ENCODE assay signal across 8 mouse cellular contexts in the genomic region with DNA sequence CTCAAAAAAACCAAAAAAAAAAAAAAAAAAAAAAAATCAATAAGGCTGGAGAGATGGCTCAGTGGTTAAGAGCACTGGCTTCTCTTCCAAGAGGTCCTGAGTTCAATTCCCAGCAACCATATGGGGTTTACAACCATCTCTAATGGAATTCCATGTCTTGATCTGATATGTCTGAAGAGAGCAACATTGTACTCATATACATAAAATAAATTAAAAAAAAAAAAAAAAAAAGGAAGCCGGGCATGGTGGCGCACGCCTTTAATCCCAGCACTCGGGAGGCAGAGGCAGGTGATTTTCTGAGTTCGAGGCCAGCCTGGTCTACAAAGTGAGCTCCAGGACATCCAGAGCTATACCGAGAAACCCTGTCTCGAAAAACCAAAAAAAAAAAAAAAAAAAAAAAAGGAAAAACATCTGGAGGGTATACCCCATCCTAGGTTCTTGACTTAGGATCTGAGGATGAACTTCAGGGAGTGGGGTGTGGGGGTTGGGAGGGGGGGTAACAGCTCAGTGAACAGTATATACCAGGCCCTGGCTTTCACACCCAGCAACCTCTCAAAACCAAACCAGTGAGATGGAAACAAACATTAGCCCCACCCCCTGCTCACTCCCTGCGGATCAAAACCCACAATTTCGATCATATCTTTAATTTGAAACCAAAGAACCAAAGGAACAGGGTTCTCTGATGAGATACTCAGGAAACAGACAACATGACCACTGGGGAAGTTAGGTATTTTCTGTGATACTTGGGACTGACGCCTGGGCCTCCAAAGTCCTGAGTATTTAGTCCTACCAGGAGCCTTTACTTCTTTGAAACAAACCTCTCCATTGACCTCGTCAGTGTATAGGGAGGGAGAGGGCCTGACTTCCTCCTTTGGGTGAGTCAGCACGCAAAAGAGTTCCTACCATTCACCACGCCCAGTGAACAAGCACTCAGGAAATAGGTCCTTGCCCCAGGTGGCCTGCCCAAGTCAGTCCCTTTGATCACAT. TPM values are rescaled to one million over a fixed set of nuclear protein-coding genes. Genes with fewer than 3 reads are reported as not detected.
DNase-seq lines count a peak whose midpoint lies in the region; ATAC-seq and TF ChIP-seq lines count a peak whose summit lies in the region.

No protein-coding gene starts in this region.

- H3K4me1 ChIP-seq in lung, embryonic 16.5 days (replicated peaks; ENCODE audit: control insufficient read depth, insufficient read depth, low read length) = peaks cover 3% of the 10 kb centered on the region; the same call in 1 of the 2 replicates
- no peaks in the 10 kb centered on the region for H3K4me1 ChIP-seq in stomach, postnatal 0 days (replicated peaks; ENCODE audit: control insufficient read depth, insufficient read depth)
- H3K4me1 ChIP-seq in hindbrain, postnatal 0 days (ENCODE audit: insufficient read depth, low read length) = no peaks in the 10 kb centered on the region

- H3K27me3 ChIP-seq in lung, embryonic 16.5 days (ENCODE audit: control insufficient read depth, insufficient read depth, low read depth, low read length) = no peaks in the 10 kb centered on the region
- no peaks in the 10 kb centered on the region for H3K27me3 ChIP-seq in stomach, postnatal 0 days (ENCODE audit: control insufficient read depth, insufficient read depth, low read length)
- H3K27me3 ChIP-seq in hindbrain, postnatal 0 days (ENCODE audit: insufficient read depth, low read length) = no peaks in the 10 kb centered on the region

- no peak overlapping the region for H3K9ac ChIP-seq in lung, embryonic 16.5 days (ENCODE audit: low read length)
- H3K9ac ChIP-seq in stomach, postnatal 0 days (ENCODE audit: low read length) = no peak overlapping the region
- H3K9ac ChIP-seq in hindbrain, postnatal 0 days (replicated peaks; ENCODE audit: low read length) = no peak overlapping the region

- peak overlapping the region; percentile 25; the same call in 1 of the 2 replicates for H3K27ac ChIP-seq in lung, embryonic 16.5 days (ENCODE audit: low read length)
- peak overlapping the region; percentile 70 for H3K27ac ChIP-seq in stomach, postnatal 0 days (replicated peaks)
- no peak overlapping the region for H3K27ac ChIP-seq in hindbrain, postnatal 0 days

- H3K36me3 ChIP-seq in lung, embryonic 16.5 days (ENCODE audit: control insufficient read depth, insufficient read depth, low read length) = no peaks in the 10 kb centered on the region
- H3K36me3 ChIP-seq in stomach, postnatal 0 days (ENCODE audit: control insufficient read depth, insufficient read depth, low read length) = no peaks in the 10 kb centered on the region
- no peaks in the 10 kb centered on the region for H3K36me3 ChIP-seq in hindbrain, postnatal 0 days (ENCODE audit: insufficient read depth, low read length)

- no peak for TF ChIP-seq CTCF in stomach, postnatal 0 days (IDR thresholded peaks at IDR 0.05; ENCODE audit: low read depth)
- TF ChIP-seq CTCF in hindbrain, postnatal 0 days (IDR thresholded peaks at IDR 0.05; ENCODE audit: low read depth) = no peak

- DNase-seq in thymus, postnatal 0 days (ENCODE audit: low spot score) = peak; percentile 40
- no peak for DNase-seq in thymus, adult 18-20 months
- peak; percentile 46 for DNase-seq in c-Kit-positive CD71-positive TER-119-negative erythroid progenitor cells, embryonic 14.5 days (ENCODE audit: low read depth)
- DNase-seq in stomach, postnatal 0 days (ENCODE audit: low spot score) = peak; percentile 67
- no peak for DNase-seq in urinary bladder, postnatal 4 days (ENCODE audit: low spot score in 2 of 2)
- DNase-seq in right cerebral cortex, postnatal 14 days = no peak
- DNase-seq in hindbrain, postnatal 0 days (ENCODE audit: low spot score) = no peak

- H3K9me3 ChIP-seq in lung, embryonic 16.5 days (ENCODE audit: control insufficient read depth, low read length) = no peaks in the 10 kb centered on the region
- H3K9me3 ChIP-seq in stomach, postnatal 0 days (ENCODE audit: control insufficient read depth, low read length) = no peaks in the 10 kb centered on the region
- no peaks in the 10 kb centered on the region for H3K9me3 ChIP-seq in hindbrain, postnatal 0 days (ENCODE audit: low read length)

- ATAC-seq in lung, embryonic 16.5 days (ENCODE audit: low read depth) = peak; percentile 52; the same call in 1 of the 2 replicates
- peak; percentile 89 for ATAC-seq in stomach, postnatal 0 days (ENCODE audit: low FRiP score, low TSS enrichment)
- ATAC-seq in hindbrain, postnatal 0 days = no peak

- H3K4me3 ChIP-seq in lung, embryonic 16.5 days (ENCODE audit: low read length) = no peak overlapping the region
- no peak overlapping the region for H3K4me3 ChIP-seq in stomach, postnatal 0 days (ENCODE audit: low read depth, low read length)
- H3K4me3 ChIP-seq in hindbrain, postnatal 0 days (ENCODE audit: low read length) = no peak overlapping the region

- TF ChIP-seq EP300 in stomach, postnatal 0 days (optimal IDR thresholded peaks at IDR 0.05) = no peak

- H3K4me2 ChIP-seq in lung, embryonic 16.5 days (ENCODE audit: low read depth, low read length) = no peak overlapping the region
- H3K4me2 ChIP-seq in stomach, postnatal 0 days (replicated peaks; ENCODE audit: low read depth) = no peak overlapping the region
- no peak overlapping the region for H3K4me2 ChIP-seq in hindbrain, postnatal 0 days (ENCODE audit: low read depth, low read length)

- WGBS in lung, embryonic 16.5 days = 71% methylated on average over 13 of the region's 13 CpGs
- 70% methylated on average over 12 of the region's 13 CpGs for WGBS in stomach, postnatal 0 days
- WGBS in hindbrain, postnatal 0 days = 79% methylated on average over 13 of the region's 13 CpGs

RNA-seq across cellular contexts. Expression of a gene that starts 6.5 kb away (rescaled TPM):
- polyA plus RNA-seq in thymus, postnatal 0 days (2015; fragmentation: Nextera tagmentation; extraction: Ambion mirVana) = 61.0 and 90.5 TPM in 2 replicates
- polyA plus RNA-seq in lung, embryonic 16.5 days (2015; fragmentation: Nextera tagmentation; extraction: Ambion mirVana) = 47.0 and 48.5 TPM in 2 replicates
- polyA plus RNA-seq in stomach, postnatal 0 days (2015; fragmentation: Nextera tagmentation; extraction: Ambion mirVana) = 16.5 and 19.0 TPM in 2 replicates
- 135 and 154 TPM in 2 replicates for total RNA-seq in hindbrain, postnatal 0 days (2014; rRNA removed)
- 74.2 and 78.0 TPM in 2 replicates for polyA plus RNA-seq in hindbrain, postnatal 0 days (2015; fragmentation: Nextera tagmentation; extraction: Ambion mirVana)

RNA-seq across cellular contexts. Expression of a gene that starts 25.7 kb away (rescaled TPM):
- 1.3 TPM in 2 replicates for polyA plus RNA-seq in thymus, postnatal 0 days (2015; fragmentation: Nextera tagmentation; extraction: Ambion mirVana)
- polyA plus RNA-seq in lung, embryonic 16.5 days (2015; fragmentation: Nextera tagmentation; extraction: Ambion mirVana) = 1.7 and 1.9 TPM in 2 replicates
- 2.1 and 2.2 TPM in 2 replicates for polyA plus RNA-seq in stomach, postnatal 0 days (2015; fragmentation: Nextera tagmentation; extraction: Ambion mirVana)
- total RNA-seq in hindbrain, postnatal 0 days (2014; rRNA removed) = 17.8 and 30.3 TPM in 2 replicates
- polyA plus RNA-seq in hindbrain, postnatal 0 days (2015; fragmentation: Nextera tagmentation; extraction: Ambion mirVana) = 16.5 and 17.8 TPM in 2 replicates

RNA-seq across cellular contexts. Expression of a gene that starts 40.8 kb away (rescaled TPM):
- polyA plus RNA-seq in thymus, postnatal 0 days (2015; fragmentation: Nextera tagmentation; extraction: Ambion mirVana) = 27.4 and 34.1 TPM in 2 replicates
- polyA plus RNA-seq in lung, embryonic 16.5 days (2015; fragmentation: Nextera tagmentation; extraction: Ambion mirVana) = 14.7 and 15.8 TPM in 2 replicates
- polyA plus RNA-seq in stomach, postnatal 0 days (2015; fragmentation: Nextera tagmentation; extraction: Ambion mirVana) = 9.9 and 10.9 TPM in 2 replicates
- 23.6 and 35.7 TPM in 2 replicates for total RNA-seq in hindbrain, postnatal 0 days (2014; rRNA removed)
- 5.6 and 8.1 TPM in 2 replicates for polyA plus RNA-seq in hindbrain, postnatal 0 days (2015; fragmentation: Nextera tagmentation; extraction: Ambion mirVana)

RNA-seq across cellular contexts. Expression of a gene that starts 47.5 kb away (rescaled TPM):
- 0.17 and 0.19 TPM in 2 replicates for polyA plus RNA-seq in thymus, postnatal 0 days (2015; fragmentation: Nextera tagmentation; extraction: Ambion mirVana)
- polyA plus RNA-seq in lung, embryonic 16.5 days (2015; fragmentation: Nextera tagmentation; extraction: Ambion mirVana) = not detected in 2 replicates
- polyA plus RNA-seq in stomach, postnatal 0 days (2015; fragmentation: Nextera tagmentation; extraction: Ambion mirVana) = not detected in 2 replicates
- total RNA-seq in hindbrain, postnatal 0 days (2014; rRNA removed) = 1.8 and 2.6 TPM in 2 replicates
- polyA plus RNA-seq in hindbrain, postnatal 0 days (2015; fragmentation: Nextera tagmentation; extraction: Ambion mirVana) = 1.1 and 1.3 TPM in 2 replicates

Comparison
In these comparisons a context has a peak if more than half of its experiments do, and no peak if none do; other contexts are left out.
1. DNase-seq: peak in thymus, postnatal 0 days (single experiment), c-Kit-positive CD71-positive TER-119-negative erythroid progenitor cells, embryonic 14.5 days (single experiment) and stomach, postnatal 0 days (single experiment); none in thymus, adult 18-20 months (0 of 2), urinary bladder, postnatal 4 days (0 of 2), right cerebral cortex, postnatal 14 days (single experiment) and hindbrain, postnatal 0 days (single experiment).